Mouse (Mus musculus) small intestine, adult 2 months (tissue): ENCODE results near the gene Atp6v0b. TPM values are rescaled to one million over a fixed set of nuclear protein-coding genes. Genes with fewer than 3 reads are reported as not detected.

Experiments used
- H3K27ac ChIP-seq: fragments of 200-500 bp; 2 replicates; pipeline ENCODE4 v1.5.1; 2012; ENCODE audit warnings: low read depth, low read length, control low read depth, inconsistent platforms; ENCODE audit not compliant: insufficient read depth
- H3K27me3 ChIP-seq: fragments of 200-500 bp; 2 replicates; pipeline ENCODE4 v1.6.1; 2012; ENCODE audit warnings: mild to moderate bottlenecking, moderate library complexity, low read length, inconsistent platforms; ENCODE audit not compliant: control insufficient read depth, insufficient read depth
- H3K36me3 ChIP-seq: fragments of 200-500 bp; 2 replicates; pipeline ENCODE4 v1.6.1; 2012; ENCODE audit warnings: mild to moderate bottlenecking, low read length, control low read depth, inconsistent platforms; ENCODE audit not compliant: control insufficient read depth, insufficient read depth
- H3K4me1 ChIP-seq: fragments of 200-500 bp; 2 replicates; pipeline ENCODE4 v1.6.1; 2012; ENCODE audit warnings: low read length, inconsistent platforms, mixed read lengths; ENCODE audit not compliant: control insufficient read depth, insufficient read depth, insufficient read length
- H3K4me3 ChIP-seq: fragments of 200-500 bp; 2 replicates; pipeline ENCODE4 v1.5.1; 2012; ENCODE audit warnings: low read depth, mild to moderate bottlenecking, control low read depth, inconsistent platforms, low read length, moderate library complexity
- CTCF ChIP-seq: fragments of 200-500 bp; IDR thresholded peaks from 2 replicates; pipeline ENCODE4 v1.5.1; 2012; ENCODE audit warnings: low read depth, mild to moderate bottlenecking, control low read depth, inconsistent platforms, low read length, moderate library complexity, mixed read lengths; ENCODE audit not compliant: insufficient replicate concordance, insufficient read length; ENCODE audit errors: extremely low read depth
- POLR2A ChIP-seq: fragments of 200-500 bp; IDR thresholded peaks from 2 replicates; pipeline ENCODE4 v1.6.1; 2012; ENCODE audit warnings: low read depth, mild to moderate bottlenecking, control low read depth, inconsistent platforms, low read length, moderate library complexity
- WGBS: fragments of 180-500 bp; shearing (Covaris S2); methylation state at CpG from one replicate; pipeline ENCODE4 v1.1.7; 2018; 5-methylcytosine and 5-hydroxymethylcytosine counted together
- polyA plus RNA-seq: library from polyadenylated mRNA; depleted of rRNA; stranded (reverse); fragments of >200 nt; gene quantifications from 2 replicates; pipeline ENCODE4 v1.2.3, GENCODE M21; 2012

Atp6v0b gene
- polyA plus RNA-seq, 1 experiment: 435 TPM

GRCm38 (mm10) chr4:117917402-117917801 lies 30.3 kb upstream of the Atp6v0b start:
- Histone ChIP-seq H3K36me3 (no peaks in the 10 kb centered on the region), H3K4me1 (peaks cover 18% of the 10 kb centered on the region), H3K27ac (no peak overlapping the region), H3K27me3 (no peaks in the 10 kb centered on the region), H3K4me3 (no peak overlapping the region)
- TF ChIP-seq POLR2A (no peak), CTCF (no peak)
- 82% methylated on average over 4 of the region's 4 CpGs for WGBS

- no peak for TF ChIP-seq CTCF
- TF ChIP-seq POLR2A: no peak
- peaks cover 18% of the 10 kb centered on the region for H3K4me1 ChIP-seq
- H3K27ac ChIP-seq: no peak overlapping the region
- WGBS: 63% methylated on average over 5 of the region's 5 CpGs
- no peak overlapping the region for H3K4me3 ChIP-seq
- peaks cover 3% of the 10 kb centered on the region; the same call in 1 of the 2 replicates for H3K36me3 ChIP-seq
- no peaks in the 10 kb centered on the region for H3K27me3 ChIP-seq
Measured at GRCm38 (mm10) chr4:117916386-117916785, 29.3 kb upstream of the Atp6v0b start.

GRCm38 (mm10) chr4:117915489-117916105 lies 28.5 kb upstream of the Atp6v0b start:
- Histone ChIP-seq H3K36me3 (peaks cover 3% of the 10 kb centered on the region; the same call in 1 of the 2 replicates), H3K4me1 (peaks cover 18% of the 10 kb centered on the region), H3K27ac (no peak overlapping the region), H3K4me3 (peak overlapping the region; percentile 90), H3K27me3 (no peaks in the 10 kb centered on the region)
- under 1% methylated on average over 19 of the region's 19 CpGs for WGBS
- TF ChIP-seq POLR2A (no peak), CTCF (no peak)

- H3K27ac ChIP-seq: peak within 1 kb of the TSS; percentile 73
- WGBS: under 1% methylated on average over 61 of the region's 61 CpGs
- peaks cover 3% of the 10 kb centered on the region; the same call in 1 of the 2 replicates for H3K36me3 ChIP-seq
- H3K4me1 ChIP-seq: peaks cover 18% of the 10 kb centered on the region
- TF ChIP-seq POLR2A (peak; percentile 37; the same call in 1 of the 2 replicates), CTCF (0 out of 2 replicates have a peak, but pooled peaks have one; percentile 16)
- peak within 1 kb of the TSS; percentile 90 for H3K4me3 ChIP-seq
- H3K27me3 ChIP-seq: no peaks in the 10 kb centered on the region
Measured at GRCm38 (mm10) chr4:117914591-117915442, 27.7 kb upstream of the Atp6v0b start, which contains the start of gene Ipo13. Ipo13 (minus strand) TSS chr4:117914999.

GRCm38 (mm10) chr4:117914031-117914430 lies 26.9 kb upstream of the Atp6v0b start:
- peak overlapping the region; percentile 90 for H3K4me3 ChIP-seq
- TF ChIP-seq POLR2A: no peak
- no peak for TF ChIP-seq CTCF
- WGBS: 5% methylated on average over 8 of the region's 8 CpGs
- H3K27me3 ChIP-seq: no peaks in the 10 kb centered on the region
- peaks cover 18% of the 10 kb centered on the region for H3K4me1 ChIP-seq
- no peak overlapping the region for H3K27ac ChIP-seq
- H3K36me3 ChIP-seq: peaks cover 3% of the 10 kb centered on the region; the same call in 1 of the 2 replicates

- 16% methylated on average over 3 of the region's 3 CpGs for WGBS
- Histone ChIP-seq H3K27me3 (no peaks in the 10 kb centered on the region), H3K36me3 (peaks cover 3% of the 10 kb centered on the region; the same call in 1 of the 2 replicates), H3K27ac (no peak overlapping the region), H3K4me1 (peaks cover 18% of the 10 kb centered on the region), H3K4me3 (no peak overlapping the region)
- TF ChIP-seq POLR2A (no peak), CTCF (no peak)
Measured at GRCm38 (mm10) chr4:117913421-117913820, 26.3 kb upstream of the Atp6v0b start.
